Mouse (Mus musculus) MEL (cell line): ENCODE data around the gene Lasp1. TPM values are rescaled to one million over a fixed set of nuclear protein-coding genes. Genes with fewer than 3 reads are reported as not detected.
A peak's percentile ranks its signal among the peaks of the same experiment; 100 is the strongest.

Source experiments
- DNase-seq: peaks from one replicate; pipeline ENCODE4 v3.0.0; 2011; ENCODE audit warnings: low read depth, low spot score
- H3K27ac ChIP-seq: 2 replicates; pipeline ENCODE4 v1.5.1; 2012; ENCODE audit warnings: low read depth, mild to moderate bottlenecking, control low read depth, low read length, moderate library complexity; ENCODE audit not compliant: control insufficient read depth
- H3K27me3 ChIP-seq, 2 experiments: fragments of 150-350 bp in 1 of 2; sonication (generic) in 1 of 2; 2 replicates each; pipeline ENCODE4 v1.6.1; 2012; ENCODE audit warnings: low read length in 2 of 2, mild to moderate bottlenecking in 2 of 2, improper control_type of control experiment in 1 of 2, moderate library complexity in 1 of 2; ENCODE audit not compliant: insufficient read depth in 2 of 2, control insufficient read depth in 1 of 2
- H3K36me3 ChIP-seq, 2 experiments: 2 replicates each; pipeline ENCODE4 v1.6.1; 2012 to 2014; ENCODE audit warnings: low read length in 2 of 2, improper control_type of control experiment in 1 of 2, inconsistent platforms in 1 of 2, mild to moderate bottlenecking in 1 of 2; ENCODE audit not compliant: insufficient read depth in 2 of 2, control insufficient read depth in 1 of 2
- H3K4me1 ChIP-seq, 2 experiments: fragments of 150-350 bp in 1 of 2; sonication (generic) in 1 of 2; 2 replicates each; pipeline ENCODE4 v1.6.1; 2012; ENCODE audit warnings: low read length in 2 of 2, improper control_type of control experiment in 1 of 2, mild to moderate bottlenecking in 1 of 2; ENCODE audit not compliant: insufficient read depth in 2 of 2, control insufficient read depth in 1 of 2
- H3K4me3 ChIP-seq, 2 experiments: fragments of 150-350 bp in 1 of 2; sonication (generic) in 1 of 2; 2 replicates each; pipeline ENCODE4 v1.5.1; 2012; ENCODE audit warnings: low read depth in 2 of 2, low read length in 2 of 2, mild to moderate bottlenecking in 2 of 2, moderate library complexity in 2 of 2, control low read depth in 1 of 2, improper control_type of control experiment in 1 of 2; ENCODE audit not compliant: control insufficient read depth in 1 of 2, insufficient read depth in 1 of 2
- H3K79me2 ChIP-seq: 2 replicates; pipeline ENCODE4 v1.6.1; 2012; ENCODE audit warnings: mild to moderate bottlenecking, low read length, moderate library complexity; ENCODE audit not compliant: control insufficient read depth, poor library complexity, insufficient read depth
- H3K9ac ChIP-seq: 2 replicates; pipeline ENCODE4 v1.6.1; 2012; ENCODE audit warnings: low read depth, mild to moderate bottlenecking, control low read depth, low read length, moderate library complexity; ENCODE audit not compliant: control insufficient read depth, poor library complexity, severe bottlenecking
- H3K9me3 ChIP-seq: fragments of 150-350 bp; sonication (generic); replicated peaks from 2 replicates; pipeline ENCODE4 v1.6.1; 2012; ENCODE audit warnings: mild to moderate bottlenecking, low read length, improper control_type of control experiment, moderate library complexity; ENCODE audit not compliant: insufficient read depth
- BHLHE40 ChIP-seq: IDR thresholded peaks from 2 replicates; pipeline ENCODE4 v1.6.1; 2012; ENCODE audit warnings: low read depth, mild to moderate bottlenecking, inconsistent platforms, low read length, improper control_type of control experiment, borderline replicate concordance
- CHD1 ChIP-seq: IDR thresholded peaks from 2 replicates; pipeline ENCODE4 v1.6.1; 2012; ENCODE audit warnings: low read depth, mild to moderate bottlenecking, inconsistent platforms, low read length, improper control_type of control experiment
- CHD2 ChIP-seq: IDR thresholded peaks from 2 replicates; pipeline ENCODE4 v1.6.1; 2011; ENCODE audit warnings: low read length, improper control_type of control experiment
- CTCF ChIP-seq, 3 experiments: IDR thresholded peaks in 2 of 3; conservative IDR thresholded peaks in 1 of 3; 2 replicates each; pipeline ENCODE4 v1.5.1; 2011 to 2012; ENCODE audit warnings: low read length in 3 of 3, low read depth in 2 of 3, mild to moderate bottlenecking in 2 of 3, improper control_type of control experiment in 1 of 3, inconsistent platforms in 1 of 3, mixed read lengths in 1 of 3, moderate library complexity in 1 of 3; ENCODE audit not compliant: control insufficient read depth in 1 of 3, insufficient read depth in 1 of 3, poor library complexity in 1 of 3, severe bottlenecking in 1 of 3
- E2F4 ChIP-seq: IDR thresholded peaks from 2 replicates; pipeline ENCODE4 v1.6.1; 2011; ENCODE audit warnings: low read depth, low read length, improper control_type of control experiment, borderline replicate concordance
- ELF1 ChIP-seq: IDR thresholded peaks from 2 replicates; pipeline ENCODE4 v1.6.1; 2014; ENCODE audit warnings: low read depth, mild to moderate bottlenecking, inconsistent platforms, low read length, improper control_type of control experiment, moderate library complexity
- EP300 ChIP-seq, 2 experiments: IDR thresholded peaks; 2 replicates each; pipeline ENCODE4 v1.6.1; 2011; ENCODE audit warnings: improper control_type of control experiment in 2 of 2, low read length in 2 of 2, low read depth in 1 of 2, mild to moderate bottlenecking in 1 of 2
- ETS1 ChIP-seq: IDR thresholded peaks from 2 replicates; pipeline ENCODE4 v1.6.1; 2012; ENCODE audit warnings: low read depth, mild to moderate bottlenecking, inconsistent platforms, low read length, improper control_type of control experiment, moderate library complexity
- GATA1 ChIP-seq: IDR thresholded peaks from 2 replicates; pipeline ENCODE4 v1.6.1; 2011; ENCODE audit warnings: low read depth, low read length, improper control_type of control experiment
- HCFC1 ChIP-seq: IDR thresholded peaks from 2 replicates; pipeline ENCODE4 v1.6.1; 2012; ENCODE audit warnings: low read depth, mild to moderate bottlenecking, inconsistent platforms, low read length, improper control_type of control experiment, moderate library complexity
- KAT2A ChIP-seq: conservative IDR thresholded peaks from 2 replicates; pipeline ENCODE4 v1.6.1; 2012; ENCODE audit warnings: low read depth, low read length, improper control_type of control experiment, inconsistent platforms
- MAFK ChIP-seq: IDR thresholded peaks from 2 replicates; pipeline ENCODE4 v1.6.1; 2011; ENCODE audit warnings: low read depth, mild to moderate bottlenecking, low read length, improper control_type of control experiment, borderline replicate concordance
- MAX ChIP-seq: IDR thresholded peaks from 2 replicates; pipeline ENCODE4 v1.6.1; 2011; ENCODE audit warnings: low read length, improper control_type of control experiment
- MAZ ChIP-seq: IDR thresholded peaks from 2 replicates; pipeline ENCODE4 v1.6.1; 2012; ENCODE audit warnings: low read depth, mild to moderate bottlenecking, inconsistent platforms, low read length, improper control_type of control experiment
- MEF2A ChIP-seq: IDR thresholded peaks from 2 replicates; pipeline ENCODE4 v1.6.1; 2014; ENCODE audit warnings: low read depth, mild to moderate bottlenecking, inconsistent platforms, low read length, improper control_type of control experiment; ENCODE audit not compliant: poor library complexity, insufficient replicate concordance, severe bottlenecking; ENCODE audit errors: extremely low read depth
- MXI1 ChIP-seq: IDR thresholded peaks from 2 replicates; pipeline ENCODE4 v1.6.1; 2011; ENCODE audit warnings: mild to moderate bottlenecking, low read depth, low read length, improper control_type of control experiment
- MYB ChIP-seq: IDR thresholded peaks from 2 replicates; pipeline ENCODE4 v1.6.1; 2011; ENCODE audit warnings: mild to moderate bottlenecking, low read depth, low read length, improper control_type of control experiment
- MYC ChIP-seq: IDR thresholded peaks from 2 replicates; pipeline ENCODE4 v1.6.1; 2011; ENCODE audit warnings: low read depth, mild to moderate bottlenecking, low read length, improper control_type of control experiment, moderate library complexity
- NELFE ChIP-seq: IDR thresholded peaks from 2 replicates; pipeline ENCODE4 v1.6.1; 2011; ENCODE audit warnings: low read depth, low read length, improper control_type of control experiment
- POLR2A ChIP-seq, 2 experiments: IDR thresholded peaks; 2 replicates each; pipeline ENCODE4 v1.6.1; 2011 to 2012; ENCODE audit warnings: low read length in 2 of 2, mild to moderate bottlenecking in 2 of 2, control low read depth in 1 of 2, improper control_type of control experiment in 1 of 2, low read depth in 1 of 2, moderate library complexity in 1 of 2; ENCODE audit not compliant: control insufficient read depth in 1 of 2, insufficient read depth in 1 of 2, poor library complexity in 1 of 2
- POLR2AphosphoS5 ChIP-seq: IDR thresholded peaks from 2 replicates; pipeline ENCODE4 v1.6.1; 2012; ENCODE audit warnings: low read depth, borderline replicate concordance, mild to moderate bottlenecking, inconsistent platforms, low read length, moderate library complexity, mixed read lengths
- RCOR1 ChIP-seq: IDR thresholded peaks from 2 replicates; pipeline ENCODE4 v1.6.1; 2012; ENCODE audit warnings: low read depth, mild to moderate bottlenecking, inconsistent platforms, low read length, improper control_type of control experiment
- SIN3A ChIP-seq: IDR thresholded peaks from 2 replicates; pipeline ENCODE4 v1.6.1; 2012; ENCODE audit warnings: low read length, improper control_type of control experiment, inconsistent platforms
- SMC3 ChIP-seq: IDR thresholded peaks from 2 replicates; pipeline ENCODE4 v1.6.1; 2011; ENCODE audit warnings: low read depth, low read length, improper control_type of control experiment
- TAL1 ChIP-seq: IDR thresholded peaks from 2 replicates; pipeline ENCODE4 v1.6.1; 2012; ENCODE audit warnings: mild to moderate bottlenecking, inconsistent platforms, low read length, moderate library complexity, mixed read lengths
- TBP ChIP-seq: IDR thresholded peaks from 2 replicates; pipeline ENCODE4 v1.8.0; 2011; ENCODE audit warnings: low read depth, low read length, improper control_type of control experiment
- TCF12 ChIP-seq: IDR thresholded peaks from 2 replicates; pipeline ENCODE4 v1.6.1; 2014; ENCODE audit warnings: low read depth, mild to moderate bottlenecking, inconsistent platforms, low read length, improper control_type of control experiment, moderate library complexity
- UBTF ChIP-seq: IDR thresholded peaks from 2 replicates; pipeline ENCODE4 v1.6.1; 2012; ENCODE audit warnings: low read depth, mild to moderate bottlenecking, inconsistent platforms, low read length, improper control_type of control experiment, moderate library complexity, borderline replicate concordance; ENCODE audit not compliant: insufficient read depth
- USF2 ChIP-seq, 2 experiments: IDR thresholded peaks; 2 replicates each; pipeline ENCODE4 v1.6.1; 2011 to 2012; ENCODE audit warnings: improper control_type of control experiment in 2 of 2, low read length in 2 of 2, borderline replicate concordance in 1 of 2, inconsistent platforms in 1 of 2, low read depth in 1 of 2, mild to moderate bottlenecking in 1 of 2; ENCODE audit not compliant: insufficient read depth in 1 of 2
- ZKSCAN1 ChIP-seq: IDR thresholded peaks from 2 replicates; pipeline ENCODE4 v1.6.1; 2012; ENCODE audit warnings: low read depth, mild to moderate bottlenecking, inconsistent platforms, low read length, improper control_type of control experiment, moderate library complexity
- ZNF384 ChIP-seq: IDR thresholded peaks from 2 replicates; pipeline ENCODE4 v1.6.1; 2012; ENCODE audit warnings: low read depth, mild to moderate bottlenecking, inconsistent platforms, low read length, improper control_type of control experiment
- polyA plus RNA-seq, 2 experiments: library from polyadenylated mRNA; stranded (reverse) in 1 of 2; unstranded in 1 of 2; fragments of >175 nt in 1 of 2; fragments of >200 nt in 1 of 2; gene quantifications; 2 replicates each; pipeline versions ENCODE4 v1.2.1 to v1.2.4; 2012; ENCODE audit warnings: low replicate concordance in 2 of 2, low read depth in 1 of 2; ENCODE audit not compliant: insufficient read length in 2 of 2, insufficient read depth in 1 of 2, missing spikeins in 1 of 2
- total RNA-seq: library from RNA; depleted of rRNA; stranded (reverse); fragments of 300-350 nt; gene quantifications from 2 replicates; pipeline ENCODE4 v1.2.3, GENCODE M21; 2012

Gene Lasp1
- total and polyA plus RNA-seq, 3 experiments = 13.3 to 38.7 TPM; not detected in 1

- peak; percentile 75 for TF ChIP-seq MAX
These were observed 570 bp downstream of the Lasp1 start (continued) for GRCm38 (mm10) chr11:97799146-97799993.

DNA sequence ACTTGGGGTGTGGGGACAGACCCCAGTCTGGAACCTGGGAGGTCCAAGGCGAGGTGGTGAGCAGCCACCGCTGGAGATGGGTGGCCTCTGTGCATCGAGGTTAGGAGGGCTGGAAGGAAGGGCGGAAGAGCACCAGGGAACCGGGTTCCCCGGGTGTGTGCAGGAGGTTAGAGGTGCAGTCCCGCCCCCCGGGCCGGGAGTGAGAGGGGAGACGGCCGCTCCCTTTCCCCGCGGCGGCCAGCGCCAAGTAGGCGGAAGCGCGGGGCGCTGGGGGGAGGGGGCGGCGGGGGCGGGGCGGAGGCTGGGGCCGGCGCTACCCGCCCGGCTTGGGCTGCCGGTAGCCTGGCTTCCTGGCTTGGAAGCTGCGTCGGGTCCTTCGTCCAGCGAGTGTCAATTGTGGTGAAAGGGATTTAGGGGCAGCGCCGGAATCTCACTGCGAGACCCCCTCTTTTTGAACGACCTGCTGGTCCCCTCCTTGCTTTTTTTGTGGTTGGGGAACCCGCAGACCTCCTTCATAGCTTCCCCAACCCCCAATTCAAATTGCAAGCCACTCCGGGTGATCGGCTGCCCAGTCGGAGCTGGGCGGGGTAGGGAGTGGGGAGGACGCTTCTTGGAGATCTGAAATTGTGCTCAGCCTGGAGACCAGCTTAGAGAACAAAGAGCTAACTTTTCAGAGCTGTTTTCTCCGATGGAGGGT, 1.3 kb downstream of the Lasp1 start:
- H3K36me3 ChIP-seq = peaks cover 0 to 12% of the 10 kb centered on the region in 2 experiments; a peak in 2 of 4 replicates
- no peaks in the 10 kb centered on the region for H3K9me3 ChIP-seq
- H3K79me2 ChIP-seq = peaks cover 13% of the 10 kb centered on the region; the same call in 1 of the 2 replicates
- no peaks in the 10 kb centered on the region for H3K27me3 ChIP-seq
- DNase-seq = peak; percentile 90
- peak overlapping the region; percentile 86 to 93 for H3K4me3 ChIP-seq
- peak overlapping the region; percentile 87 for H3K27ac ChIP-seq
- peaks cover 2 to 20% of the 10 kb centered on the region in 2 experiments; a peak in 3 of 4 replicates for H3K4me1 ChIP-seq
- H3K9ac ChIP-seq = peak overlapping the region; percentile 82
- no peak for TF ChIP-seq CHD2
- TF ChIP-seq KAT2A = no peak
- no peak for TF ChIP-seq RCOR1
- no peak; the same call in none of the 2 replicates for TF ChIP-seq ETS1
- no peak for TF ChIP-seq ZNF384
- no peak for TF ChIP-seq TBP
- no peak for TF ChIP-seq GATA1
- TF ChIP-seq TCF12 = no peak
- 0 out of 2 replicates have a peak, but pooled peaks have one; percentile 31 for TF ChIP-seq MAX
- peak; percentile 60 for TF ChIP-seq NELFE
- TF ChIP-seq MAFK = no peak
- no peak for TF ChIP-seq MEF2A
- TF ChIP-seq ELF1 = peak; percentile 72
- no peak for TF ChIP-seq MYB
- TF ChIP-seq UBTF = no peak
- no peak for TF ChIP-seq CTCF (IDR thresholded peaks at IDR 0.05 in 2 of 3, conservative IDR thresholded peaks at IDR 0.05 in 1 of 3; ENCODE audit: control insufficient read depth in 1 of 3, insufficient read depth in 1 of 3, low read depth in 2 of 3, low read length in 3 of 3, poor library complexity in 1 of 3, severe bottlenecking in 1 of 3)
- no peak for TF ChIP-seq BHLHE40
- TF ChIP-seq SIN3A = peak; percentile 51; the same call in 1 of the 2 replicates
- TF ChIP-seq CHD1 = peak; percentile 80; the same call in 1 of the 2 replicates
- TF ChIP-seq POLR2AphosphoS5 = no peak
- no peak for TF ChIP-seq TAL1
- TF ChIP-seq MAZ = peak; percentile 82; the same call in 1 of the 2 replicates
- TF ChIP-seq POLR2A (IDR thresholded peaks at IDR 0.05; ENCODE audit: control insufficient read depth in 1 of 2, insufficient read depth in 1 of 2, low read depth in 1 of 2, low read length in 2 of 2, poor library complexity in 1 of 2) = peak; percentile 20 to 50; a peak in 2 of 4 replicates
- no peak for TF ChIP-seq USF2 (IDR thresholded peaks at IDR 0.05; ENCODE audit: borderline replicate concordance in 1 of 2, insufficient read depth in 1 of 2, low read depth in 1 of 2, low read length in 2 of 2)
- TF ChIP-seq MXI1 = 0 out of 2 replicates have a peak, but pooled peaks have one; percentile 15
- TF ChIP-seq EP300 (IDR thresholded peaks at IDR 0.05; ENCODE audit: low read depth in 1 of 2, low read length in 2 of 2) = no peak; a peak in 1 of 4 replicates
- TF ChIP-seq ZKSCAN1 = no peak
- no peak; the same call in 1 of the 2 replicates for TF ChIP-seq E2F4
- 0 out of 2 replicates have a peak, but pooled peaks have one; percentile 8 for TF ChIP-seq MYC
- no peak; the same call in 1 of the 2 replicates for TF ChIP-seq HCFC1
- no peak for TF ChIP-seq SMC3
